Mouse (Mus musculus) left cerebral cortex, postnatal 14 days (tissue): ENCODE data around the gene Klrb1b. TPM values are rescaled to one million over a fixed set of nuclear protein-coding genes. Genes with fewer than 3 reads are reported as not detected.
A peak's percentile ranks its signal among the peaks of the same experiment; 100 is the strongest.
"Not testable (repeated sequence)": the region's sequence is repeated elsewhere in the genome, so short reads cannot be mapped to it uniquely, and the experiment has no call there.

Experiments used
- DNase-seq, 2 experiments: peaks; one replicate each; pipeline ENCODE4 v3.0.0; 2021 to 2022; ENCODE audit warnings: low spot score in 2 of 2, mixed read lengths in 1 of 2
- intact Hi-C: fragments of 180-260 bp; cut with DNase I; formaldehyde crosslinking; loops from one replicate; pipeline ENCODE4 v1.15.1; 2025
- total RNA-seq, 2 experiments: library from RNA; stranded (reverse); gene quantifications; 2 replicates each; pipeline ENCODE4 v1.2.3; 2021

The Klrb1b gene
- total RNA-seq, 2 experiments from 2014 or later: not detected

DNA sequence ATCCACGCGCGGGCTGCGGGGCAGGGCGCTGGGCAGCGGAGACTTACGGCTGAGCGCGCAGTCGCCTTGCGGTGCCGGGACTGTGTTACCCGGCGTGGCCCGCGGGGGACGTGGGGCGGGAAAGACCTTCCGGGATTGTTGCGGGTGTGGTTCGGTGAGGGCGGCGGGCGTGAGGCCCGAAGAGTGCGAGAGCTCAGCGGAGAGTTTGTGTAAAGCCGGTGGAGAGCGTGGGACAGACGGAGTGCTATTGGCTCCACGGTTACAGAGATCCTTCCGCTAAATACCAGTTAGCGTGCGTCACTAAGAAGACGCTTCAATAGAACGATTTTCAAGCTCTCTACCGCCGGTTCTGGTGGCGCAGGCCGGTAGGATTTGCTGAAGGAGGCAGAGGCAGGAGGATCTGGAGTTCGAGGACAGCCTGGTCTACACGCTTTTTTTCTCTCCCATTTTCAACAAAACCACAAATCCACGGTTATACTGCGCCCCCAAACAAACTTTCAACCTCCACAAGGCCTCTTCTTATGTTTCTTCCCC, 16.9 kb upstream of the Klrb1b start:
- intact Hi-C loops: loop anchor here (2.0 kb wide), 1 partner anchor 82 kb away; no protein-coding TSS in a partner anchor
- peak; percentile 94 to 95 for DNase-seq

DNA sequence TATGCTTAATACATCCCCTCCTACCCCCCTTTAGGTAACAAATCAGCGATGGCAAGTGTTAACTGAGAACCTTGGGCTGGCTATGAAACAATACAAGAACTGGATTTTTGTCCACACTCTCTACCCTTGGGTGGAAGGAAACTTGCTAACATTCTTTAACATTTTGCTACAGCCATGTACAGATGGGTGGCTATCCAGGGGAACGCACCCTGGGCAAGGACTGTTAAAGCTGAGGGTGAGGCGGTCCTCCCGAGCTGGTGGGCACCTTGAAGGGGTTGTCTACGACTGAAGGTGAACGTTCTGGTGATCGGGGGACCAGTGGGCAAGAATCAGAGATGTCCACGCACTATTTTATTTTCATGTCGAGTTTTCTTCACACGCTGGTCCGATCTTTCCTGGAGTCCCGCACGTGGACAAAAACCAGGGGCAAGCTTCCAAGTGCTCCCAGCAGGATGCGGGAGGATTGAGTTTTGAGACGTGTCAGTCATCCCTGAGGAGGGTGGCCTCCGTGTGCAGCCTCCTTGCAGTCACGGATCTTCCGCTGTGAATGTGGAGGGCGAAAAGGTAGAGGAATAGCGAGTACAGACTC, 16.3 kb upstream of the Klrb1b start:
- intact Hi-C loops: loop anchor here (2.0 kb wide), 1 partner anchor 82 kb away; no protein-coding TSS in a partner anchor
- no peak for DNase-seq

- intact Hi-C loops: loop anchor here (2.0 kb wide), 1 partner anchor 81 kb away; no protein-coding TSS in a partner anchor
- DNase-seq: no peak
Measured at GRCm38 (mm10) chr6:128841327-128842089, 15.4 kb upstream of the Klrb1b start.

DNA sequence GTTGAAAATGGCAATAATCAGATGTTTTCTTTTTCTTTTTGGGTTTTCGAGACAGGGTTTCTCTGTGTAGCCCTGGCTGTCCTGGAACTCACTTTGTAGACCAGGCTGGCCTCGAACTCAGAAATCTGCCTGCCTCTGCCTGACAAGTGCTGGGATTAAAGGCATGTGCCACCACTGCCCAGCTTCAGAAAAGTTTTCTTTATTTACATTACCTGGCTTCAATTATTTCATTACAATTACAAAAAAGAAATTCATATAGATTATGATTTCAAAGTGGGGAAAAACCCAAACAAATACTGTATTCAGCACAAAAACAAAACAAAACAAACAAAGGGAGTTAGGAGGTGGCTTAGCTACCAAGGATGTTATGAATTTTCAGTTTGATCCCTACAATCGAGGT, 14.5 kb upstream of the Klrb1b start:
- intact Hi-C loops, DNase-seq: not testable (repeated sequence)

- intact Hi-C loops: loop anchor here (2.0 kb wide), 1 partner anchor 37 kb away; no protein-coding TSS in a partner anchor
- DNase-seq: no peak
Measured at GRCm38 (mm10) chr6:128839921-128840320, 13.8 kb upstream of the Klrb1b start.

DNA sequence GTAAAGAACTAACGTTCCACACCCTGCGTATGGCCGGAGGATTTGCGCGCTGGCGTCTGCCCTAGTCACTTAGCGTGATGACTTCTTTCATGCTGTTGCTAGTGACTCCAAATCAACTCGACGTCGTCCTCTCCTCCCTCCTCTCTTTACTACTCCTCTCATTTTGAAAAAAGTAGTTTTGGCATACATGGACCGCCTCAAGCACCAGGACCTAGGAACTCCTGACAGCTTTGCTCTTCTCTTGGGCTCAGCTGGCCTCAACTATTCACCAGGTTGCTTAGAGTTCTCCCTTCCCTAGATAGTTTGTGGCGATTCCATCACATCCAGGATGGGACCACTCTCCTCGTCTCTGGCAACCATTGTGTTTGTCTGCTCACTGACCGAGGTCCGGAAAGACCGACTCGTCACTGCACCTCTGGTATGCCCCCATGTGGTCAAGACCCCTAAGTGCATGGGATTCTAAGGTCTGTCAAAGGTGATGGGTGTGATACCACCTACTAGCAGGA, 13.2 kb upstream of the Klrb1b start:
- intact Hi-C loops: loop anchor here (2.0 kb wide), 1 partner anchor 37 kb away; no protein-coding TSS in a partner anchor
- DNase-seq: peak; percentile 77 to 78

DNA sequence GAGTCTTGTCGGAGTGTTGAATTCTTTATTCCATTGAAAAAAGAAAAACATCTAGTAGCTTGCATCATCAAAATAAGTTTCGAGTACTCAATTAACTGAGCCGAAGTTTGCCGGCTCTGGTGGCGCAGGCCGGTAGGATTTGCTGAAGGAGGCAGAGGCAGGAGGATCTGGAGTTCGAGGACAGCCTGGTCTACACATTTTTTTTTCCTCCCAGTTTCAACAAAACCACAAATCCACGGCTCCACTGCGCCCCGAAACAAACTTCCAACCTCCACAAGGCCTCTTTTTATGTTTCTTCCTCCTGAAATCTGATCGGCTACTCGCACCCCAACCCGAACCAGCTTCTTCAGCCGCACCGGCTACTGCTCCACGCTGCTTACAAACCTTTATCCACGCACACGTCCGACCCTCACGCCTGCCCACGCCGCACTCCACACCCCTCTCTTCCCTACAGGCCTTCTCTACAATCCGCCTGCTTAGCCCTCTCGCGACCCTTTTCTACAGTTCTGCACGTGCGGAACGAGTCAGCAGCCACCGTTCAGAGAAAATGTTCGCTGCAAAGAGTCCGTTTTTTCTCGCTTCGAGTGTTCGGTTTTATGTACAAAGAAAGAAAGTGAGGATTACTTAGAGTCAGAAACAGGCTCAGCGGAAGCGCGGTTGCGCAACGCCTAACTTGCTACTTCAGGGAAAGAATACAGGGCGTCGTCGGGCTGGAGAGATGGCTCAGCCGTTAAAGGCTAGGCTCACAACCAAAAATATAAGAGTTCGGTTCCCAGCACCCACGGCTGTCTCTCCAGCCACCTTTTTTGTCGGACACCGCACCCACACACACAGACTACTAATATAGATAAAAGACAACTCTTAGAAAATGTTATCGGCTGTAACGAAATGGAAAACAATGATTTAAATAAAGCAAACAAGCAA, 12.5 kb upstream of the Klrb1b start:
- intact Hi-C loops: loop anchor here (2.0 kb wide), 1 partner anchor 36 kb away; no protein-coding TSS in a partner anchor

DNA sequence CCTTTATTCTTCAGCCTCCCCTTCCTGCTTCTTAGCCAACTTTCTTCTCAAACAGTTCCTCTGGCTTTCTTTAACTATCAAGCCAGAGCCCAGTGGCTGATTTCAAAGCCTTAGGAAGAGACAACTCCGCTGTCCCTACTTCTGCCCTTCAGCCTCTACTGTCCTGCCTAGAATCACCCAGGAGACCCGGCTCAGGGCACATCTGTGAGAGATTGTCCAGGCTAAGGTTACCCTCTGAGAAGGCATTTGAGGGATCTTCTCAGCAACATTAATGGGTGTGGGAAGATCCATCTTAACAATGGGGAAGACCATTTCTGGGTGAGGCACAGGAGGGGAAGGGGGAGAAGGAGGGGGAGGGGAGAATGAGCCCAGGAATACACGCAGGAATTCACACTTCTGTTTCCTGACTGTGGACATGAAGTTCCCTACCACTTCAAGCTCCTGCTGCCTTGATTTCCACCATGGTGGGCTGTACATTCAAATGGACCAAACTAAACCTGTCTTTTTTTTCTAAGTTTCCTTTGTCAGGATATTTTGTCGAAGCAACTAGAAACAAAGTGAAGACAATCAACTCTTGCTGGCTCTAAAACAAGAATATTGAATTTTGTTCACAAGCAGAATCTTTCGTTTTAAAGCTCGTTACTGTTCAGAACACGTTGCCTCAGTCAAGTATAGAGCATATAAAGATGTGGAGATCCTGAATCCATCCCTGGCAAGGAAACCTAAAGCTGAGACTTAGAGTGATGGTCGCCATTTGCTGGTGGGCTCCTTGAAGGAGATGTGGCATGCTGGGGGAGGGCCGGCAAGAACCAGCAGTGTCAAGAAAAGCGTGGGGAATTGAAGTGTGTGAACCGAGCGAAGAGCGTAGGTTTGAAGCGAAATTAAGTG, 11.6 kb upstream of the Klrb1b start:
- DNase-seq: no peak
- intact Hi-C loops: loop anchor here (2.0 kb wide), 1 partner anchor 35 kb away; no protein-coding TSS in a partner anchor

More for the DNA sequence above, 12.5 kb upstream of the Klrb1b start:
- peak; percentile 90 to 91 for DNase-seq

DNA sequence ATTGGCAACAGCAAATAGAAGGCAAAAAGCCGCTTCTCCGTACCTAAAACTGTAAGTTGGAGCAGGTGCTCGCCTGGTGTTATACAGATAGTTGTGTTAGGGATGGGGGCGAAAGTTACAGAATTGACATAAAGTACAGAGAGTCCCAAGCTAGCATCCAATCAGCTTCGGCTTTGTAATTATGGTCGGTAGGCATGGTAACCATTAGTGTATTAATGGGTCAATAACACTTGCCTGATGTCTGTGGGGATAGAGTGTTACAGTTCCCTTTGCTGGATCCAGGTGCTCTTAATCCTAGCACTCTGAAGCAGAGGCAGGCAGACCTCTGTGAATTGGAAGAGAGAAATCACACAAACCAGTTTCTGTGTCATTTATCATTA, 10.8 kb upstream of the Klrb1b start:
- DNase-seq: no peak
- intact Hi-C loops: no loop called here

GRCm38 (mm10) chr6:128836191-128836954, 10.2 kb upstream of the Klrb1b start:
- intact Hi-C loops: no loop called here
- no peak for DNase-seq

DNA sequence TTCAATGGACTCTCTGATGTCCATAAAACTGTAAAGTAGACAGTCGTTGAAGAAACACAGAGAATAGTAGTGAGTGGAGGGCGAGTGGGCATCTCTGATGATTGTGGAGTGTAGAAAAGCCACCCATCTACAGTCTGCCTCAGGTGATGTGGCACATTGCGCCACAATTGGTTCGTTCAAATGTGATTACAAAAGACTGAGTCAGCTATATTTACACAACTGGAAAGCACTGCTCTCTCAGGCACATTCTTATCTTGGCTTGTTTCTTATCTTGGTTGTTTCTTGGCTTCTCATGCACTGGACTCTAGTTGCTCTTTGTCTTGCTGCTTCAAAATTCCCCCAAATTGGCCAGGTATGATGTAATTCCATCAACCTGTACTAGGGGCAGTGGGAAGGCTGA, 9.4 kb upstream of the Klrb1b start:
- DNase-seq: no peak
- intact Hi-C loops: no loop called here

- intact Hi-C loops: no loop called here
- no peak for DNase-seq
Measured at GRCm38 (mm10) chr6:128833046-128833445, 6.9 kb upstream of the Klrb1b start.

DNA sequence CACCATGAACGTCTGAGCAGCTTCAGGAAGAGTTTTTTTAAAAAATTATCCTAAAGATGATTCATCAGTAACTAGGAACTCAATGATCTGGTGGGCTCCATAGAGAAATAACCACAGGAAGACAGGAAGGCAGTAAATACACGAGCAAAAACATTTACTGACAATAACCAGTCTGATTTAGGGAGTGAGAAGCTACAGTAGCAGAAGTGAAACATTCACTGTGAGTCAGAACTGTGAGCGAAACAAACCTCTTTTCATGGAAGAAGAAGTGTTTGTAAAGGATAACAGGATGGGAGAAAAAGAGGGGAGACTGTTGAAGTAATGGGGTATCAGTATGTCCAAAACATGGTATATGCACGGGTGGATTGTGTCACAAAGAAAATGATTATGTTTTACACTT, 3.7 kb upstream of the Klrb1b start:
- intact Hi-C loops: no loop called here
- no peak for DNase-seq

DNA sequence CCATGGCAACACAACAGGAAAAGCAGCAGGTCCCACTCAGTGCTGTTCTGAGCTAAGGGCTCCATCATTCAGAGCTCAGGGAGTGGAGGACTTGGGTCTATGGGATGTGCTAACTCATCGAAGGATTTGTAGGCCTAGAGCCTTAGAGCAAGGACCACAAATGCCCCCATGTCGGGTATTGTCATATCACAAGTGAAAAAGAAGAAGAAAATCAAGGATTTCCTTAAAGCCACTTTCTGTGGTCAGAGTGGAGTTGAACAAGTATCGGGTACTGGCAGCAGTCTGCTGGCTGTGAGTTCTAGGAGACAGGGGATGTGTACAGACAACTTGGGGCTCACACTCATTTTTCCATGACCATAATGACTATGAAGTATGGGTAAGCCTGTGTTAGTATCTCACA, 650 bp upstream of the Klrb1b start:
- intact Hi-C loops: no loop called here
- no peak for DNase-seq

- intact Hi-C loops: no loop called here
- DNase-seq: no peak
Measured at GRCm38 (mm10) chr6:128818083-128818802, 7.9 kb downstream of the Klrb1b start.

DNA sequence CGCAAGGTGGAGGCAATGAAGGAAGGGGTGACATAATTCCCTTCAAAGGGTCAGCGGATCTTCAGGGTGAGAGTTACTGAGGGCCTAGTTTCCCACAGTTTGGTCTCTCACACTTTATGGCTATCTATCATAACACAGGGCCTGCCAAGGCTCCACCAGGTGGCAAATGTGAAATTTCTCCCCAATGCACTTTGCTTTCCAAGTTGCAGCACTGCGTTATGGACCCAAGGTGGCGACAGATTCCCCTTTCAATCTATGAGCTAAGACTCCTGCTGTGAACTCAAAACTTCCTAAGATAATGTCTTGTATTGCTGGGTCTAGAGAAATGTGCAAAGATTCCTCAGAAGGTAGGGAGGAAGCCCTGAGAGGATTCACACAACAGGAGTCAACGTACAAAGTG, 17.6 kb downstream of the Klrb1b start:
- intact Hi-C loops: no loop called here
- DNase-seq: peak; percentile 27 to 48

GRCm38 (mm10) chr6:128807021-128807420, 19.1 kb downstream of the Klrb1b start:
- intact Hi-C loops: no loop called here
- no peak for DNase-seq
